26 mouse cellular contexts compared by ENCODE assay signal in genomic region chr3:37174711-37175572, GRCm38 (mm10). TPM values are rescaled to one million over a fixed set of nuclear protein-coding genes. Genes with fewer than 3 reads are reported as not detected.
DNase-seq lines count a peak whose midpoint lies in the region; ATAC-seq and TF ChIP-seq lines count a peak whose summit lies in the region.
"Had no signal": no experiment of that assay in that cellular context is flagged by ENCODE, and none has a peak within 500 bp of the region (broad histone marks: within the 10 kb centered on the region; RNA-seq: fewer than 3 reads in every experiment).

No protein-coding gene starts in this region.

- no peaks in the 10 kb centered on the region for H3K4me1 ChIP-seq in lung, embryonic 14.5 days (ENCODE audit: insufficient read depth)
- H3K4me1 ChIP-seq: embryonic facial prominence, embryonic 12.5 days; forebrain, embryonic 13.5 days; heart, embryonic 13.5 days; hindbrain, embryonic 13.5 days had no signal

- no peak for TF ChIP-seq CTCF in lung, embryonic 14.5 days (IDR thresholded peaks at IDR 0.05; ENCODE audit: low read depth)

- no peaks in the 10 kb centered on the region for H3K27me3 ChIP-seq in lung, embryonic 14.5 days (ENCODE audit: insufficient read depth, low read length)
- H3K27me3 ChIP-seq: CH12.LX; embryonic facial prominence, embryonic 12.5 days; forebrain, embryonic 13.5 days; heart, embryonic 13.5 days had no signal

- H3K36me3 ChIP-seq in lung, embryonic 14.5 days (ENCODE audit: insufficient read depth), result no peaks in the 10 kb centered on the region
- H3K36me3 ChIP-seq: embryonic facial prominence, embryonic 12.5 days; heart, embryonic 13.5 days; hindbrain, embryonic 13.5 days had no signal

- peak overlapping the region; percentile 54 for H3K27ac ChIP-seq in lung, embryonic 14.5 days (ENCODE audit: low read depth)
- H3K27ac ChIP-seq: embryonic facial prominence, embryonic 12.5 days; forebrain, embryonic 13.5 days; heart, embryonic 13.5 days; hindbrain, embryonic 13.5 days; hindbrain, postnatal 0 days had no signal

- 28% methylated on average over 10 of the region's 10 CpGs for WGBS in lung, embryonic 14.5 days

- no peaks in the 10 kb centered on the region for H3K9me3 ChIP-seq in lung, embryonic 14.5 days (ENCODE audit: low read depth, low read length)
- H3K9me3 ChIP-seq: embryonic facial prominence, embryonic 12.5 days; forebrain, embryonic 13.5 days; heart, embryonic 13.5 days; hindbrain, embryonic 13.5 days had no signal

- DNase-seq in lung, embryonic 14.5 days, result peak; percentile 83
- no peak for DNase-seq in lung, postnatal 25 days (ENCODE audit: low spot score)
- peak; percentile 25 for DNase-seq in Muller cell, postnatal 12 days (ENCODE audit: inconsistent ontology term)
- DNase-seq in lung, postnatal 36 days, result peak; percentile 40
- DNase-seq in kidney, postnatal 4 days, result no peak
- no peak for DNase-seq in adrenal gland, postnatal 25 days
- DNase-seq: adrenal gland, postnatal 10 days; cerebellum, adult 2 months; cerebellum, postnatal 14 days; forebrain, postnatal 0 days; gastrocnemius, postnatal 14 days; heart, postnatal 36 days had no signal

- no peak overlapping the region for H3K4me2 ChIP-seq in lung, embryonic 14.5 days
- H3K4me2 ChIP-seq: embryonic facial prominence, embryonic 12.5 days; forebrain, embryonic 13.5 days; heart, embryonic 13.5 days; hindbrain, embryonic 13.5 days had no signal

- peak; percentile 93 for ATAC-seq in lung, embryonic 14.5 days (ENCODE audit: insufficient read depth)
- peak; percentile 50 to 53; a peak in 3 of 4 replicates for ATAC-seq in hematopoietic stem cell, adult 5-6 weeks (replicated peaks in 1 of 2; ENCODE audit: insufficient read depth in 1 of 2, low FRiP score in 2 of 2, low TSS enrichment in 1 of 2, low read depth in 1 of 2, poor library complexity in 2 of 2, severe bottlenecking in 2 of 2)
- no peak for ATAC-seq in erythroblast, adult 5-6 weeks (replicated peaks; ENCODE audit: low FRiP score, poor library complexity, severe bottlenecking)
- ATAC-seq: forebrain, embryonic 13.5 days; forebrain, postnatal 0 days; hindbrain, postnatal 0 days had no signal

- no peak overlapping the region for H3K4me3 ChIP-seq in lung, embryonic 14.5 days (ENCODE audit: low read depth, low read length)
- H3K4me3 ChIP-seq: embryonic facial prominence, embryonic 12.5 days; forebrain, embryonic 13.5 days; heart, embryonic 13.5 days; hindbrain, embryonic 13.5 days had no signal

- H3K9ac ChIP-seq in lung, embryonic 14.5 days, result no peak overlapping the region
- H3K9ac ChIP-seq: embryonic facial prominence, embryonic 12.5 days; forebrain, embryonic 13.5 days; forebrain, postnatal 0 days; heart, embryonic 13.5 days; hindbrain, embryonic 13.5 days had no signal

RNA-seq across cellular contexts. Expression of gene Il2, which starts 49.2 kb away (rescaled TPM):
- 0.28 and 0.33 TPM in 2 replicates for polyA plus RNA-seq in lung, embryonic 14.5 days (2014; fragmentation: Nextera tagmentation; extraction: Ambion mirVana)
- not detected in 2 replicates for total RNA-seq in hematopoietic stem cell, adult 5-6 weeks (2017)
- 6.1 TPM in 1 of 2 replicates, not detected in the other for total RNA-seq in erythroblast, adult 5-6 weeks (2015; ENCODE audit: low replicate concordance)
- total RNA-seq in erythroblast, adult 5-6 weeks (2017; ENCODE audit: low replicate concordance), result not detected in 2 replicates
- total RNA-seq in adrenal gland, postnatal 25 days (2021), result not detected in 2 replicates
- total RNA-seq: adrenal gland, postnatal 10 days; forebrain, postnatal 0 days; gastrocnemius, adult 18-20 months; gastrocnemius, postnatal 14 days; heart, adult 8-10 months; heart, postnatal 36 days; hindbrain, postnatal 0 days had no signal
- polyA plus RNA-seq: C2C12; gonadal fat pad, adult 2 months had no signal

RNA-seq across cellular contexts. Expression of gene Il21, which starts 57.5 kb away (rescaled TPM):
- polyA plus RNA-seq in lung, embryonic 14.5 days (2014; fragmentation: Nextera tagmentation; extraction: Ambion mirVana), result not detected in 2 replicates
- not detected in 2 replicates for total RNA-seq in hematopoietic stem cell, adult 5-6 weeks (2017)
- not detected in 2 replicates for total RNA-seq in erythroblast, adult 5-6 weeks (2015; ENCODE audit: low replicate concordance)
- total RNA-seq in erythroblast, adult 5-6 weeks (2017; ENCODE audit: low replicate concordance), result not detected in 2 replicates
- total RNA-seq in adrenal gland, postnatal 25 days (2021), result not detected in 2 replicates
- total RNA-seq: adrenal gland, postnatal 10 days; CH12.LX; gastrocnemius, adult 18-20 months; gastrocnemius, postnatal 14 days; heart, adult 8-10 months; heart, postnatal 36 days; hindbrain, postnatal 0 days had no signal
- polyA plus RNA-seq: C2C12; embryonic facial prominence, embryonic 12.5 days; forebrain, embryonic 13.5 days; forebrain, postnatal 0 days; gonadal fat pad, adult 2 months; heart, embryonic 13.5 days; heart, postnatal 0 days; hindbrain, embryonic 13.5 days; hindbrain, postnatal 0 days; intestine, embryonic 14.5 days had no signal

Comparison
In these comparisons a context has a peak if more than half of its experiments do, and no peak if none do; other contexts are left out.
1. DNase-seq: peak in lung, embryonic 14.5 days (single experiment), Muller cell, postnatal 12 days (single experiment) and lung, postnatal 36 days (single experiment); none in lung, postnatal 25 days (single experiment), kidney, postnatal 4 days (0 of 2) and adrenal gland, postnatal 25 days (single experiment).